Mouse (Mus musculus): Measurements from ENCODE around the gene Kcnd3. TPM values are rescaled to one million over a fixed set of nuclear protein-coding genes. Genes with fewer than 3 reads are reported as not detected.

Gene Kcnd3
- polyA plus RNA-seq, 1 experiment, result 42.2 TPM

GRCm38 (mm10) chr3:105625961-105626360 is 173.8 kb downstream of the Kcnd3 start:
- 75% methylated on average over 2 of the region's 2 CpGs for WGBS
- Histone ChIP-seq H3K27ac (ENCODE audit: insufficient read depth, low read depth, low read length) (no peak overlapping the region), H3K4me3 (ENCODE audit: insufficient read depth, low read depth, low read length) (no peak overlapping the region), H3K4me1 (ENCODE audit: control insufficient read depth, insufficient read depth, low read length) (peaks cover 18% of the 10 kb centered on the region)
- no peak for TF ChIP-seq CTCF (IDR thresholded peaks at IDR 0.05; ENCODE audit: insufficient read depth, low read depth, low read length)
- TF ChIP-seq POLR2A (IDR thresholded peaks at IDR 0.05; ENCODE audit: insufficient read depth, low read depth, low read length), result no peak

- no peak overlapping the region for H3K4me3 ChIP-seq (ENCODE audit: insufficient read depth, low read depth, low read length)
- H3K4me1 ChIP-seq (ENCODE audit: control insufficient read depth, insufficient read depth, low read length), result peaks cover 17% of the 10 kb centered on the region
- no peak overlapping the region for H3K27ac ChIP-seq (ENCODE audit: insufficient read depth, low read depth, low read length)
- no peak for TF ChIP-seq CTCF (IDR thresholded peaks at IDR 0.05; ENCODE audit: insufficient read depth, low read depth, low read length)
- no peak for TF ChIP-seq POLR2A (IDR thresholded peaks at IDR 0.05; ENCODE audit: insufficient read depth, low read depth, low read length)
- WGBS, result 77% methylated on average over 6 of the region's 6 CpGs
Observed at GRCm38 (mm10) chr3:105627258-105627657, 175.1 kb downstream of the Kcnd3 start.

GRCm38 (mm10) chr3:105632296-105632695 is 180.2 kb downstream of the Kcnd3 start:
- Histone ChIP-seq H3K4me3 (ENCODE audit: insufficient read depth, low read depth, low read length) (no peak overlapping the region), H3K27ac (ENCODE audit: insufficient read depth, low read depth, low read length) (no peak overlapping the region), H3K4me1 (ENCODE audit: control insufficient read depth, insufficient read depth, low read length) (peaks cover 9% of the 10 kb centered on the region)
- WGBS, result 73% methylated on average over 2 of the region's 2 CpGs
- TF ChIP-seq POLR2A (IDR thresholded peaks at IDR 0.05; ENCODE audit: insufficient read depth, low read depth, low read length) (no peak), CTCF (IDR thresholded peaks at IDR 0.05; ENCODE audit: insufficient read depth, low read depth, low read length) (no peak)

GRCm38 (mm10) chr3:105633021-105633420 is 180.9 kb downstream of the Kcnd3 start:
- Histone ChIP-seq H3K4me1 (ENCODE audit: control insufficient read depth, insufficient read depth, low read length) (peaks cover 11% of the 10 kb centered on the region), H3K4me3 (ENCODE audit: insufficient read depth, low read depth, low read length) (no peak overlapping the region), H3K27ac (ENCODE audit: insufficient read depth, low read depth, low read length) (no peak overlapping the region)
- TF ChIP-seq CTCF (IDR thresholded peaks at IDR 0.05; ENCODE audit: insufficient read depth, low read depth, low read length) (no peak), POLR2A (IDR thresholded peaks at IDR 0.05; ENCODE audit: insufficient read depth, low read depth, low read length) (no peak)
- WGBS, result 69% methylated on average over 3 of the region's 3 CpGs

GRCm38 (mm10) chr3:105642186-105642585 is 190.1 kb downstream of the Kcnd3 start:
- TF ChIP-seq CTCF (IDR thresholded peaks at IDR 0.05; ENCODE audit: insufficient read depth, low read depth, low read length) (no peak), POLR2A (IDR thresholded peaks at IDR 0.05; ENCODE audit: insufficient read depth, low read depth, low read length) (no peak)
- Histone ChIP-seq H3K4me1 (ENCODE audit: control insufficient read depth, insufficient read depth, low read length) (peaks cover 2% of the 10 kb centered on the region; the same call in 1 of the 2 replicates), H3K4me3 (ENCODE audit: insufficient read depth, low read depth, low read length) (no peak overlapping the region), H3K27ac (ENCODE audit: insufficient read depth, low read depth, low read length) (no peak overlapping the region)
- WGBS, result 21% methylated on average over 1 of the region's 1 CpGs

- H3K27ac ChIP-seq (ENCODE audit: insufficient read depth, low read depth, low read length), result no peak overlapping the region
- no peak for TF ChIP-seq CTCF (IDR thresholded peaks at IDR 0.05; ENCODE audit: insufficient read depth, low read depth, low read length)
- TF ChIP-seq POLR2A (IDR thresholded peaks at IDR 0.05; ENCODE audit: insufficient read depth, low read depth, low read length), result no peak
- WGBS, result 89% methylated on average over 5 of the region's 5 CpGs
- no peak overlapping the region for H3K4me3 ChIP-seq (ENCODE audit: insufficient read depth, low read depth, low read length)
- H3K4me1 ChIP-seq (ENCODE audit: control insufficient read depth, insufficient read depth, low read length), result no peaks in the 10 kb centered on the region
Observed at GRCm38 (mm10) chr3:105643566-105643965, 191.4 kb downstream of the Kcnd3 start.

- no peak for TF ChIP-seq POLR2A (IDR thresholded peaks at IDR 0.05; ENCODE audit: insufficient read depth, low read depth, low read length)
- TF ChIP-seq CTCF (IDR thresholded peaks at IDR 0.05; ENCODE audit: insufficient read depth, low read depth, low read length), result no peak
- Histone ChIP-seq H3K4me1 (ENCODE audit: control insufficient read depth, insufficient read depth, low read length) (peaks cover 4% of the 10 kb centered on the region), H3K4me3 (ENCODE audit: insufficient read depth, low read depth, low read length) (no peak overlapping the region), H3K27ac (ENCODE audit: insufficient read depth, low read depth, low read length) (no peak overlapping the region)
- WGBS, result 51% methylated on average over 8 of the region's 8 CpGs
Observed at GRCm38 (mm10) chr3:105648889-105649567, 196.9 kb downstream of the Kcnd3 start.

GRCm38 (mm10) chr3:105653544-105654380 is 201.6 kb downstream of the Kcnd3 start:
- peaks cover 2% of the 10 kb centered on the region for H3K4me1 ChIP-seq (ENCODE audit: control insufficient read depth, insufficient read depth, low read length)
- H3K27ac ChIP-seq (ENCODE audit: insufficient read depth, low read depth, low read length), result no peak overlapping the region
- no peak for TF ChIP-seq CTCF (IDR thresholded peaks at IDR 0.05; ENCODE audit: insufficient read depth, low read depth, low read length)
- no peak for TF ChIP-seq POLR2A (IDR thresholded peaks at IDR 0.05; ENCODE audit: insufficient read depth, low read depth, low read length)
- WGBS, result 72% methylated on average over 13 of the region's 13 CpGs
- H3K4me3 ChIP-seq (ENCODE audit: insufficient read depth, low read depth, low read length), result no peak overlapping the region

- TF ChIP-seq CTCF (IDR thresholded peaks at IDR 0.05; ENCODE audit: insufficient read depth, low read depth, low read length) (no peak), POLR2A (IDR thresholded peaks at IDR 0.05; ENCODE audit: insufficient read depth, low read depth, low read length) (no peak)
Observed at GRCm38 (mm10) chr3:105655031-105655585, 203.0 kb downstream of the Kcnd3 start.

More at GRCm38 (mm10) chr3:105655031-105655585, 203.0 kb downstream of the Kcnd3 start:
- WGBS, result 94% methylated on average over 11 of the region's 11 CpGs
- no peaks in the 10 kb centered on the region for H3K4me1 ChIP-seq (ENCODE audit: control insufficient read depth, insufficient read depth, low read length)
- H3K27ac ChIP-seq (ENCODE audit: insufficient read depth, low read depth, low read length), result no peak overlapping the region
- no peak overlapping the region for H3K4me3 ChIP-seq (ENCODE audit: insufficient read depth, low read depth, low read length)

Measured in olfactory bulb, adult 2 months (tissue).